Mouse (Mus musculus): ENCODE data around the gene Cbln3. TPM values are rescaled to one million over a fixed set of nuclear protein-coding genes. Genes with fewer than 3 reads are reported as not detected.

Cbln3 gene
- polyA plus RNA-seq, 1 experiment from 2014 or later = 0.20 TPM

DNA sequence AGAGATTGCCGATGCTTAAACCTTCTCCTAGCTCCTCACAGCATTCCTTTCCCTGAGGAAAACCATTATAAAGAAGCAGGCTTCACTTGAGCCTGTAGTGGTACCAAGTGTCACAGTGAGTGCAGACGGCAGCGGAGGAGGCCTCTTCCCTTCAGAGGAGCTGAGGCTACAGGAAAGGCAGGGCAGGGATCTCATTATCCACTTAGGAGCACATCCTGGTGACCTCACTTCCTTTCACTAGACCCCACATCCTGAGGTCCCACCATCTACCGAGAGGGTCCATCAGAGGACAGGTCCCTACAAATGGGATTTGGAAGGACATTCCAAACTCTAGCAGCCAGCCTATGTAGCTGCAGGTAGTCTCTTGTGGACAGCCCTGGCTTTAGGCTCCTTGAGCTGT, 26.6 kb downstream of the Cbln3 start:
- 0 out of 2 replicates have a peak overlapping the region, but pooled peaks have one; percentile 3 for H3K4me3 ChIP-seq (replicated peaks; ENCODE audit: low read depth, low read length)
- ATAC-seq (ENCODE audit: low FRiP score, low TSS enrichment) (no peak), DNase-seq (no peak)
- WGBS = 82% methylated on average over 4 of the region's 4 CpGs
- no peak overlapping the region for H3K9ac ChIP-seq (replicated peaks; ENCODE audit: low read length)
- H3K27me3 ChIP-seq (ENCODE audit: control insufficient read depth, insufficient read depth, low read length) = no peaks in the 10 kb centered on the region
- H3K4me2 ChIP-seq (ENCODE audit: low read length) = peak overlapping the region; percentile 29
- no peaks in the 10 kb centered on the region for H3K36me3 ChIP-seq (ENCODE audit: control insufficient read depth, insufficient read depth, low read length)
- H3K27ac ChIP-seq (replicated peaks; ENCODE audit: low read depth, low read length) = no peak overlapping the region
- peaks cover 45% of the 10 kb centered on the region for H3K4me1 ChIP-seq (ENCODE audit: control insufficient read depth, insufficient read depth, low read length)
- H3K9me3 ChIP-seq (ENCODE audit: control insufficient read depth, low read length) = no peaks in the 10 kb centered on the region

DNA sequence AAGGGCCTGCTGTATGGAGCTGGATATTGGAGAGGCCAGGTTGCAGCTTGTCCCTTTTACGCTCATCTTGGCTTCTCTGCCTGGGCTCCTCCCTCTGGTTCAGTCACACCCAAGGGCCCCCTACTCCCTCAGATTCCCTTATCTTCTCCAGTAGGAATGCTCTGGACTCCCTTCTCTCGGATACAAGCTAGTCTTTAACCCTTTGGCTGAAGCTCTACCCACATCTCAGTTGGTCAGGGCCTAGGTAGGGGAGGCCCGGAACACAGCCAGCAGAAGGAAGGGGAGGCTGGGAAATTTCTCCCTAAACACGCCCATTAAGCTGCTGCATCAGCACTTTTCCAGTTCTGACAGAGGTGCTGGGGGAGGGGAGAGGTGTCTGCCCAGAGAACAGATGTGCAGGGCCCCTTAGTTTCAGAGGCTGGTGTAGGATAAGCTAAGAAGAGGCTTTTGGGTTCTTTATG, 29.1 kb downstream of the Cbln3 start:
- WGBS = 1% methylated on average over 4 of the region's 4 CpGs
- Histone ChIP-seq H3K9me3 (ENCODE audit: control insufficient read depth, low read length) (no peaks in the 10 kb centered on the region), H3K4me1 (ENCODE audit: control insufficient read depth, insufficient read depth, low read length) (peaks cover 42% of the 10 kb centered on the region), H3K4me3 (replicated peaks; ENCODE audit: low read depth, low read length) (peak overlapping the region; percentile 70), H3K4me2 (ENCODE audit: low read length) (peak overlapping the region; percentile 80), H3K27me3 (ENCODE audit: control insufficient read depth, insufficient read depth, low read length) (no peaks in the 10 kb centered on the region), H3K9ac (replicated peaks; ENCODE audit: low read length) (peak overlapping the region; percentile 79), H3K36me3 (ENCODE audit: control insufficient read depth, insufficient read depth, low read length) (no peaks in the 10 kb centered on the region), H3K27ac (replicated peaks; ENCODE audit: low read depth, low read length) (peak overlapping the region; percentile 87)
- DNase-seq = peak; percentile 68
- 0 out of 2 replicates have a peak, but pooled peaks have one; percentile 13 for ATAC-seq (ENCODE audit: low FRiP score, low TSS enrichment)

GRCm38 (mm10) chr14:55854406-55855100, 29.6 kb downstream of the Cbln3 start:
- peaks cover 42% of the 10 kb centered on the region for H3K4me1 ChIP-seq (ENCODE audit: control insufficient read depth, insufficient read depth, low read length)
- H3K9ac ChIP-seq (replicated peaks; ENCODE audit: low read length) = peak overlapping the region; percentile 79
- H3K36me3 ChIP-seq (ENCODE audit: control insufficient read depth, insufficient read depth, low read length) = no peaks in the 10 kb centered on the region
- H3K4me3 ChIP-seq (replicated peaks; ENCODE audit: low read depth, low read length) = peak overlapping the region; percentile 70
- ATAC-seq (ENCODE audit: low FRiP score, low TSS enrichment) = 0 out of 2 replicates have a peak, but pooled peaks have one; percentile 4
- H3K27ac ChIP-seq (replicated peaks; ENCODE audit: low read depth, low read length) = peak overlapping the region; percentile 87
- no peaks in the 10 kb centered on the region for H3K9me3 ChIP-seq (ENCODE audit: control insufficient read depth, low read length)
- DNase-seq = peak; percentile 54
- WGBS = under 1% methylated on average over 9 of the region's 9 CpGs
- H3K4me2 ChIP-seq (ENCODE audit: low read length) = peak overlapping the region; percentile 80
- no peaks in the 10 kb centered on the region for H3K27me3 ChIP-seq (ENCODE audit: control insufficient read depth, insufficient read depth, low read length)

DNA sequence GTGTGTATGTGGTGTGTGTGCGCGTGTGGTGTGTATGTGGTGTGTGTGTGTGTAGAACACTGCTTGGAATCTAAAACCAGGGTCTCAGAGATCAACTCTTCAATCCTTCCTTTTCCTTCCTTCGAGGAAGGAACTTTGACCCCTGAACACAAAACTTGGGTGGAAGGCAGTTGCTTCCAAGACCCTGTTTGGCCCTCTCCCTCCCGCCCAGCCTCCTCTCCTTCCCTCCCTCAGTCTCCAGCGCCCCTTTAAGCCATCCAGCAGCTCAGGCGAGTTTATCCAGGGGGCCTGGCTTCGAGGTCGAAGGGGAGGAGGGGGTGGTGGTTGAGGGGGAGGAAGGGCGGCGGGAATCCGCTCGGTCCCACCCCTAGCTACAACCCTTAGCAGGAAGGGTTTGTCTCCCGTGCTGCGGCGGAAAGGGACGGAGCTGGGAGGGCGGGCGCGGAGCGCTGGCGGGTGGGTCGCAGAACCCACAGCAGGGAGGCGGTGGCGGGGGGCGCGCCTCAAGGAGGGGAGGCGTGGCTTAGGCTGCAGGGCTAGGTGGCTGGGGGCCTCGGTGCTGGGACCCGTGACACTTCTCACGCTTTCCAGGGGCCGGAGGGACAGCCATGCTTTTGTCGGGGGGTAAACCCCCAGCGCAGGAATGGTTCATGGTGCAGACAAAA, 30.4 kb downstream of the Cbln3 start, which contains the start of gene Nynrin:
Gene Nynrin (plus strand): TSS at position 390 of the 665 bp plus-strand sequence.
- DNase-seq (peak; percentile 87), ATAC-seq (ENCODE audit: low FRiP score, low TSS enrichment) (peak; percentile 82)
- Histone ChIP-seq H3K4me3 (replicated peaks; ENCODE audit: low read depth, low read length) (peak within 1 kb of the TSS; percentile 70), H3K27me3 (ENCODE audit: control insufficient read depth, insufficient read depth, low read length) (no peaks in the 10 kb centered on the region), H3K9me3 (ENCODE audit: control insufficient read depth, low read length) (no peaks in the 10 kb centered on the region), H3K36me3 (ENCODE audit: control insufficient read depth, insufficient read depth, low read length) (no peaks in the 10 kb centered on the region), H3K9ac (replicated peaks; ENCODE audit: low read length) (peak within 1 kb of the TSS; percentile 79), H3K4me1 (ENCODE audit: control insufficient read depth, insufficient read depth, low read length) (peaks cover 39% of the 10 kb centered on the region), H3K4me2 (ENCODE audit: low read length) (peak within 1 kb of the TSS; percentile 80), H3K27ac (replicated peaks; ENCODE audit: low read depth, low read length) (peak within 1 kb of the TSS; percentile 87)
- WGBS = under 1% methylated on average over 33 of the region's 33 CpGs

DNA sequence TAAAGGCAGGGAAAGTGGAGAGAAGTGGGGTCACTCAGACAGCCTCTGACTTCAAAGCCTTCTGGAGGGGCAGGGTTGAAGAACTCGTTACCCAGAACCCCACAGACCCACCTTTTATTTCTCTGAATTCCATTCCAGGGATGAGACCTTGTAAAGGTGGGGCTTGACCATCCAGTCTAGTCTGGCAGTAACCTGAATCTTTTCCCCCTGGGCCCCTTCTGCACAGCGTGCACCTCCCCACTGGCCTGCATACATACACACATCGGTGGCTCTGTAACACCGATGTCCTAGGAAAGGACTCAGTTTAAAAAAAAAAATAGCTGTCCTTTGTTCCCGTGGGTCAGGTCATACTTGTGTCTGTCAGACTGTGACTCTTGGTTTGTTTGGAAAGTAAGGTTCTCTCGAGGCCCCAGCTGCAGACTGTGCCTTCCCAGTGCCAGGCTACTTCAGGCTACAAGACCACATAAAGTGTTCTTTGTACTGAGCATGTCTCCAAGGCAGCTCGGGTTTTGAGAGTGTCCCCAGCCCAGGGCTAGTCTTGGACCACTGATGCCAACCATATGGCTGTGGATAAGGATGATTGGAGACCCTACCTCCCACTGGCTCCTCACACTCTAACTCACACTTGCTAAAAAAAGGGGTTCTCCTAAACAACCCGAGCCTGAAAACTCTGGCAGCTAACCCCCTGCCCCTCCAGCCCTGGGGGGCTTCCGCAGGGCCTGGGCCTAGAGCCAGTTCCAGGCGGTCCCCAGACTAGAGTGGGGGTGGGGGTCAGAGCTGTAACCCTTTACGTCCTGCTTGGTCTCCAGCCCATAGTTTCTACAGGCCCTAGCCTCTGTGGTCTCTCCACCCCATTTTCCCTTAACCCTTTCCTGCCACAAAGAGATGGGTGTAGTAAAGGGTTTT, 31.3 kb downstream of the Cbln3 start:
- Histone ChIP-seq H3K4me3 (replicated peaks; ENCODE audit: low read depth, low read length) (peak overlapping the region; percentile 70), H3K9ac (replicated peaks; ENCODE audit: low read length) (peak overlapping the region; percentile 79), H3K27me3 (ENCODE audit: control insufficient read depth, insufficient read depth, low read length) (no peaks in the 10 kb centered on the region), H3K9me3 (ENCODE audit: control insufficient read depth, low read length) (no peaks in the 10 kb centered on the region), H3K36me3 (ENCODE audit: control insufficient read depth, insufficient read depth, low read length) (no peaks in the 10 kb centered on the region), H3K4me1 (ENCODE audit: control insufficient read depth, insufficient read depth, low read length) (peaks cover 37% of the 10 kb centered on the region), H3K27ac (replicated peaks; ENCODE audit: low read depth, low read length) (peak overlapping the region; percentile 87), H3K4me2 (ENCODE audit: low read length) (peak overlapping the region; percentile 80)
- ATAC-seq (ENCODE audit: low FRiP score, low TSS enrichment) (peak; percentile 70), DNase-seq (peak; percentile 72)
- WGBS = 3% methylated on average over 11 of the region's 11 CpGs

- no peaks in the 10 kb centered on the region for H3K9me3 ChIP-seq (ENCODE audit: control insufficient read depth, low read length)
- no peaks in the 10 kb centered on the region for H3K27me3 ChIP-seq (ENCODE audit: control insufficient read depth, insufficient read depth, low read length)
- no peak overlapping the region for H3K27ac ChIP-seq (replicated peaks; ENCODE audit: low read depth, low read length)
- DNase-seq (no peak), ATAC-seq (ENCODE audit: low FRiP score, low TSS enrichment) (no peak)
- H3K36me3 ChIP-seq (ENCODE audit: control insufficient read depth, insufficient read depth, low read length) = no peaks in the 10 kb centered on the region
- WGBS = 74% methylated on average over 6 of the region's 6 CpGs
- no peak overlapping the region for H3K9ac ChIP-seq (replicated peaks; ENCODE audit: low read length)
- peaks cover 18% of the 10 kb centered on the region for H3K4me1 ChIP-seq (ENCODE audit: control insufficient read depth, insufficient read depth, low read length)
- H3K4me2 ChIP-seq (ENCODE audit: low read length) = no peak overlapping the region
- H3K4me3 ChIP-seq (replicated peaks; ENCODE audit: low read depth, low read length) = no peak overlapping the region
Observed at GRCm38 (mm10) chr14:55850885-55851284, 33.3 kb downstream of the Cbln3 start.

- ATAC-seq (ENCODE audit: low FRiP score, low TSS enrichment) (no peak), DNase-seq (no peak)
- no peaks in the 10 kb centered on the region for H3K4me1 ChIP-seq (ENCODE audit: control insufficient read depth, insufficient read depth, low read length)
- H3K27ac ChIP-seq (replicated peaks; ENCODE audit: low read depth, low read length) = no peak overlapping the region
- 85% methylated on average over 9 of the region's 9 CpGs for WGBS
- H3K9ac ChIP-seq (replicated peaks; ENCODE audit: low read length) = no peak overlapping the region
- H3K4me2 ChIP-seq (ENCODE audit: low read length) = no peak overlapping the region
- no peak overlapping the region for H3K4me3 ChIP-seq (replicated peaks; ENCODE audit: low read depth, low read length)
- no peaks in the 10 kb centered on the region for H3K9me3 ChIP-seq (ENCODE audit: control insufficient read depth, low read length)
- H3K27me3 ChIP-seq (ENCODE audit: control insufficient read depth, insufficient read depth, low read length) = no peaks in the 10 kb centered on the region
- no peaks in the 10 kb centered on the region for H3K36me3 ChIP-seq (ENCODE audit: control insufficient read depth, insufficient read depth, low read length)
Observed at GRCm38 (mm10) chr14:55845506-55846294, 38.5 kb downstream of the Cbln3 start.

DNA sequence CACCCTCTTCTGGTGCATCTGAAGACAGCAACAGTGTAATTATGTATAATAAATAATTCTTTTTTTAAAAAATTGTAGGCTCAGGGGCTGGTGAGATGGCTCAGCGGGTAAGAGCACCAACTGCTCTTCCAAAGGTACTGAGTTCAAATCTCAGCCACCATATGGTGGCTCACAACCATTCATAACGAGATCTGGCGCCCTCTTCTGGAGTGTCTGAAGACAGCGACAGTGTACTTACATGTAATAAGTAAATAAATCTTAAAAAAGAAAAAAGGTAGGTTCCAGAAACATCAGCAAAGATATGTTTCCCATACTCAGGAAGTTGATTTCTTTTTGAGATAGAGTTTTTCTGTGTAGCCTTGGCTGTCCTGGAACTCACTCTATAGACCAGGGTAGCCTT, 41.4 kb downstream of the Cbln3 start:
- no peak for DNase-seq
- Histone ChIP-seq H3K9me3 (ENCODE audit: control insufficient read depth, low read length) (no peaks in the 10 kb centered on the region), H3K27ac (replicated peaks; ENCODE audit: low read depth, low read length) (no peak overlapping the region), H3K4me1 (ENCODE audit: control insufficient read depth, insufficient read depth, low read length) (no peaks in the 10 kb centered on the region), H3K36me3 (ENCODE audit: control insufficient read depth, insufficient read depth, low read length) (no peaks in the 10 kb centered on the region), H3K4me3 (replicated peaks; ENCODE audit: low read depth, low read length) (no peak overlapping the region), H3K9ac (replicated peaks; ENCODE audit: low read length) (no peak overlapping the region), H3K4me2 (ENCODE audit: low read length) (no peak overlapping the region), H3K27me3 (ENCODE audit: control insufficient read depth, insufficient read depth, low read length) (no peaks in the 10 kb centered on the region)
- 85% methylated on average over 4 of the region's 4 CpGs for WGBS
- no peak for ATAC-seq (ENCODE audit: low FRiP score, low TSS enrichment)

Measured in midbrain, embryonic 14.5 days (tissue).